Mouse (Mus musculus): ENCODE results near the gene Gm10681.
"Not testable (repeated sequence)": the region's sequence is repeated elsewhere in the genome, so short reads cannot be mapped to it uniquely, and the experiment has no call there.

Gm10681 gene

DNA sequence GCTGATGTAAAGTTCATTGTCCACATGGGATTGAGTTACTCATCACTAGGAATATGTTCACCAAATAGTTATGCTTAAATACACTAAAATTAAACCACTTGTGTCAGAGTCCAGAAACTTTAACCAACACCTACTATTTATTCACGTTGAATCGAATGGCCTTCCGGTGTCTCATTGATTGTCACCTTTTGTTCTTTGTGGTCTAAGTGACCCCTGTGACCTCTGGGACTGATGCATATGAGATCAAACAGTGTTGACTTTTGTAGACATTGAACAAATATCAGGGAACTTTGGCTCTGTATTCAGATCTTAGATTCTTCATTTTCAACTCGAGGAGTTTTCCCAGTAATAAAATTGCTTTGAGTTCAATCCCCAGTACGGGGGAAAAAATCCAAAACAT, 81.4 kb downstream of the Gm10681 start:
- DNase-seq, result not testable (repeated sequence)

Measured in kidney, postnatal 14 days (tissue).